Mouse (Mus musculus): ENCODE measurements around the gene Lgals3.

GRCm38 (mm10) chr14:47373728-47374678 lies 6.5 kb downstream of the Lgals3 start:
- TF ChIP-seq POLR2A (IDR thresholded peaks at IDR 0.05; ENCODE audit: insufficient read depth, low read length) (no peak), CTCF (IDR thresholded peaks at IDR 0.05; ENCODE audit: low read depth, low read length) (no peak), EP300 (IDR thresholded peaks at IDR 0.05; ENCODE audit: insufficient read depth, low read depth, low read length) (no peak)
